Mouse (Mus musculus): ENCODE data around the gene Ogfod3. TPM values are rescaled to one million over a fixed set of nuclear protein-coding genes. Genes with fewer than 3 reads are reported as not detected.

The Ogfod3 gene
- polyA plus RNA-seq, 1 experiment from 2014 or later: 20.3 TPM

GRCm38 (mm10) chr11:121138732-121139131, 65.8 kb downstream of the Ogfod3 start:
- Histone ChIP-seq H3K27me3 (replicated peaks; ENCODE audit: insufficient read depth, low read length) (no peaks in the 10 kb centered on the region), H3K27ac (ENCODE audit: low read length) (no peak overlapping the region), H3K4me3 (ENCODE audit: low read depth, low read length) (no peak overlapping the region), H3K4me2 (replicated peaks; ENCODE audit: low read depth, low read length) (no peak overlapping the region), H3K9me3 (ENCODE audit: low read length) (no peaks in the 10 kb centered on the region), H3K9ac (replicated peaks; ENCODE audit: low read depth) (no peak overlapping the region), H3K4me1 (ENCODE audit: insufficient read depth, low read depth, low read length) (no peaks in the 10 kb centered on the region), H3K36me3 (ENCODE audit: insufficient read depth, low read length) (no peaks in the 10 kb centered on the region)
- DNase-seq (ENCODE audit: low spot score) (peak; percentile 23), ATAC-seq (no peak)
- 38% methylated on average over 6 of the region's 6 CpGs for WGBS
- TF ChIP-seq CTCF (IDR thresholded peaks at IDR 0.05) (peak; percentile 54), EP300 (IDR thresholded peaks at IDR 0.05) (no peak)

- Histone ChIP-seq H3K4me3 (ENCODE audit: low read depth, low read length) (no peak overlapping the region), H3K9me3 (ENCODE audit: low read length) (no peaks in the 10 kb centered on the region), H3K4me2 (replicated peaks; ENCODE audit: low read depth, low read length) (no peak overlapping the region), H3K27ac (ENCODE audit: low read length) (no peak overlapping the region), H3K36me3 (ENCODE audit: insufficient read depth, low read length) (no peaks in the 10 kb centered on the region), H3K4me1 (ENCODE audit: insufficient read depth, low read depth, low read length) (no peaks in the 10 kb centered on the region), H3K27me3 (replicated peaks; ENCODE audit: insufficient read depth, low read length) (no peaks in the 10 kb centered on the region), H3K9ac (replicated peaks; ENCODE audit: low read depth) (no peak overlapping the region)
- ATAC-seq: no peak
- DNase-seq (ENCODE audit: low spot score): no peak
- TF ChIP-seq CTCF (IDR thresholded peaks at IDR 0.05) (no peak), EP300 (IDR thresholded peaks at IDR 0.05) (no peak)
- 87% methylated on average over 5 of the region's 5 CpGs for WGBS
Measured at GRCm38 (mm10) chr11:121137682-121138081, 66.8 kb downstream of the Ogfod3 start.

GRCm38 (mm10) chr11:121134600-121134999, 69.9 kb downstream of the Ogfod3 start:
- H3K4me1 ChIP-seq (ENCODE audit: insufficient read depth, low read depth, low read length): no peaks in the 10 kb centered on the region
- no peak for DNase-seq (ENCODE audit: low spot score)
- no peaks in the 10 kb centered on the region for H3K36me3 ChIP-seq (ENCODE audit: insufficient read depth, low read length)
- WGBS: 29% methylated on average over 1 of the region's 1 CpGs
- H3K4me3 ChIP-seq (ENCODE audit: low read depth, low read length): no peak overlapping the region
- TF ChIP-seq EP300 (IDR thresholded peaks at IDR 0.05) (no peak), CTCF (IDR thresholded peaks at IDR 0.05) (no peak)
- no peak overlapping the region for H3K4me2 ChIP-seq (replicated peaks; ENCODE audit: low read depth, low read length)
- H3K27ac ChIP-seq (ENCODE audit: low read length): no peak overlapping the region
- no peaks in the 10 kb centered on the region for H3K9me3 ChIP-seq (ENCODE audit: low read length)
- no peak for ATAC-seq
- no peak overlapping the region for H3K9ac ChIP-seq (replicated peaks; ENCODE audit: low read depth)
- H3K27me3 ChIP-seq (replicated peaks; ENCODE audit: insufficient read depth, low read length): no peaks in the 10 kb centered on the region

- DNase-seq (ENCODE audit: low spot score): peak; percentile 36
- WGBS: 50% methylated on average over 1 of the region's 1 CpGs
- no peak for ATAC-seq
Measured at GRCm38 (mm10) chr11:121129616-121130015, 74.9 kb downstream of the Ogfod3 start.

More at GRCm38 (mm10) chr11:121129616-121130015, 74.9 kb downstream of the Ogfod3 start:
- Histone ChIP-seq H3K9me3 (ENCODE audit: low read length) (no peaks in the 10 kb centered on the region), H3K4me2 (replicated peaks; ENCODE audit: low read depth, low read length) (no peak overlapping the region), H3K36me3 (ENCODE audit: insufficient read depth, low read length) (no peaks in the 10 kb centered on the region), H3K9ac (replicated peaks; ENCODE audit: low read depth) (no peak overlapping the region), H3K4me3 (ENCODE audit: low read depth, low read length) (no peak overlapping the region), H3K27ac (ENCODE audit: low read length) (no peak overlapping the region), H3K27me3 (replicated peaks; ENCODE audit: insufficient read depth, low read length) (no peaks in the 10 kb centered on the region), H3K4me1 (ENCODE audit: insufficient read depth, low read depth, low read length) (no peaks in the 10 kb centered on the region)
- no peak for TF ChIP-seq CTCF (IDR thresholded peaks at IDR 0.05)
- no peak for TF ChIP-seq EP300 (IDR thresholded peaks at IDR 0.05)

Other genes with a start within 250 kb of the Ogfod3 start
- gene Csnk1d, start 213.4 kb downstream of the Ogfod3 start, polyA plus RNA-seq (2015; fragmentation: Nextera tagmentation; extraction: Ambion mirVana): 83.7 and 84.4 TPM in 2 replicates
- 2.4 TPM in 2 replicates for gene Cd7, start 165.3 kb downstream of the Ogfod3 start, polyA plus RNA-seq (2015; fragmentation: Nextera tagmentation; extraction: Ambion mirVana)
- 0.24 and 0.31 TPM in 2 replicates for gene Sectm1b, start 141.1 kb downstream of the Ogfod3 start, polyA plus RNA-seq (2015; fragmentation: Nextera tagmentation; extraction: Ambion mirVana)
- gene Sectm1a, start 123.5 kb downstream of the Ogfod3 start, polyA plus RNA-seq (2015; fragmentation: Nextera tagmentation; extraction: Ambion mirVana): 0.29 TPM in 2 replicates
- gene Tex19.2, start 86.0 kb downstream of the Ogfod3 start, polyA plus RNA-seq (2015; fragmentation: Nextera tagmentation; extraction: Ambion mirVana): not detected in 2 replicates
- gene Tex19.1, start 58.6 kb downstream of the Ogfod3 start, polyA plus RNA-seq (2015; fragmentation: Nextera tagmentation; extraction: Ambion mirVana): not detected in 2 replicates
- gene Uts2r, start 44.4 kb downstream of the Ogfod3 start, polyA plus RNA-seq (2015; fragmentation: Nextera tagmentation; extraction: Ambion mirVana): not detected in 2 replicates
- 4.5 and 6.1 TPM in 2 replicates for gene Hexdc, start 278 bp downstream of the Ogfod3 start, polyA plus RNA-seq (2015; fragmentation: Nextera tagmentation; extraction: Ambion mirVana)
- gene Cybc1, start 24.6 kb upstream of the Ogfod3 start, polyA plus RNA-seq (2015; fragmentation: Nextera tagmentation; extraction: Ambion mirVana): 28.9 and 29.3 TPM in 2 replicates
- 15.8 and 18.7 TPM in 2 replicates for gene Narf, start 32.5 kb upstream of the Ogfod3 start, polyA plus RNA-seq (2015; fragmentation: Nextera tagmentation; extraction: Ambion mirVana)
- 4.0 and 5.1 TPM in 2 replicates for gene Foxk2, start 55.3 kb upstream of the Ogfod3 start, polyA plus RNA-seq (2015; fragmentation: Nextera tagmentation; extraction: Ambion mirVana)
- gene Wdr45b, start 149.7 kb upstream of the Ogfod3 start, polyA plus RNA-seq (2015; fragmentation: Nextera tagmentation; extraction: Ambion mirVana): 62.2 and 63.0 TPM in 2 replicates
- 4.0 and 5.6 TPM in 2 replicates for gene Rab40b, start 183.5 kb upstream of the Ogfod3 start, polyA plus RNA-seq (2015; fragmentation: Nextera tagmentation; extraction: Ambion mirVana)
- gene Fn3krp, start 216.7 kb upstream of the Ogfod3 start, polyA plus RNA-seq (2015; fragmentation: Nextera tagmentation; extraction: Ambion mirVana): 5.8 and 6.1 TPM in 2 replicates
- 0.81 and 1.3 TPM in 2 replicates for gene Fn3k, start 230.2 kb upstream of the Ogfod3 start, polyA plus RNA-seq (2015; fragmentation: Nextera tagmentation; extraction: Ambion mirVana)
- 21.5 and 24.4 TPM in 2 replicates for gene Tbcd, start 247.2 kb upstream of the Ogfod3 start, polyA plus RNA-seq (2015; fragmentation: Nextera tagmentation; extraction: Ambion mirVana)

Measured in lung, postnatal 0 days (tissue).